Mouse (Mus musculus): ENCODE data around the gene Arid1b.

GRCm38 (mm10) chr17:5202756-5203155, 208.6 kb downstream of the Arid1b start:
- TF ChIP-seq CTCF (conservative IDR thresholded peaks at IDR 0.05; ENCODE audit: low read length) (no peak), POU5F1 (IDR thresholded peaks at IDR 0.05; ENCODE audit: borderline replicate concordance, low read length) (no peak), NANOG (IDR thresholded peaks at IDR 0.05; ENCODE audit: borderline replicate concordance, low read length) (no peak)

Measured in E14TG2a.4 (cell line).